In the genomic region with DNA sequence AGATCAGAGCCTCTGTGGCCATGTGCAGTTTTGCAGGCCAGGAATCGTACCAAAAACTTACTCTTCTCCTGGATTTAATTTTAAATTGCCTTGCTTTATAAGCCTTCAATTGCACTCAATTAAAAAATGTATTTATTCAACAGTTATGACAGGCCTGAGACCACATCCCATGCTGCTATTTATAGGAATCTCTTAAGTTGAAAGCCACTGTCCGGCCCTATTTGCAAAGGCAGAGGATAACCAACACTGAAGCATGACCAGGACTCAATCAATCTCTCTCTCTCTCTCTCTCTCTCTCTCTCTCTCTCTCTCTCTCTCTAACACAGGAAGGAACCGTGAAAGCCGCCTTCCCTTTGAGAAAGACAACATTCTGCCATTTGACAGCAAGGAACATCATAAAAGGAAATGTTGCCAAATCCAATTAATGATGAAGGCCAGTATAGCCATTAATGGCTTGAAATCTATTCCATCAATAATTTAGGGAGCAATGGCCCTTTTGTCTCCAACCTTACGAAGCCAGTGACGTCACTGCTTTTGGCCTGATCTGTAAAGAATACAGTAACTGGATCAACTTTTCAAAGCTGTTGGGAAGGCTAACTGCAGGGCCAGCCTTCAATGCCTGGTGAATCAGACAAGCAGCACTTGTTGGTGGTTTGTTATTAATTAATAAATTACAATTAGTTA, we compare ENCODE assay signal across 16 mouse cellular contexts. TPM values are rescaled to one million over a fixed set of nuclear protein-coding genes. Genes with fewer than 3 reads are reported as not detected.
A peak's percentile ranks its signal among the peaks of the same experiment; 100 is the strongest.
DNase-seq lines count a peak whose midpoint lies in the region; ATAC-seq lines count a peak whose summit lies in the region.
"Had no signal": no experiment of that assay in that cellular context is flagged by ENCODE, and none has a peak within 500 bp of the region (broad histone marks: within the 10 kb centered on the region; RNA-seq: fewer than 3 reads in every experiment).

No protein-coding gene starts in this region.

- ATAC-seq in hindbrain, embryonic 12.5 days (ENCODE audit: low FRiP score) = 0 out of 2 replicates have a peak, but pooled peaks have one; percentile 41
- 0 out of 2 replicates have a peak, but pooled peaks have one; percentile 55 for ATAC-seq in midbrain, embryonic 12.5 days (ENCODE audit: low FRiP score, low read depth)
- ATAC-seq in forebrain, embryonic 16.5 days = peak; percentile 79
- ATAC-seq: intestine, postnatal 0 days had no signal

- no peaks in the 10 kb centered on the region for H3K27me3 ChIP-seq in hindbrain, embryonic 12.5 days
- H3K27me3 ChIP-seq in hindbrain, embryonic 10.5 days (ENCODE audit: insufficient read depth, poor library complexity, severe bottlenecking) = no peaks in the 10 kb centered on the region
- H3K27me3 ChIP-seq in midbrain, embryonic 12.5 days = no peaks in the 10 kb centered on the region
- no peaks in the 10 kb centered on the region for H3K27me3 ChIP-seq in midbrain, embryonic 10.5 days (ENCODE audit: low read depth, poor library complexity, severe bottlenecking)
- no peaks in the 10 kb centered on the region for H3K27me3 ChIP-seq in forebrain, embryonic 16.5 days (replicated peaks; ENCODE audit: control insufficient read depth, insufficient read depth, low read length)
- H3K27me3 ChIP-seq: liver, embryonic 13.5 days; megakaryocyte, embryonic 14.5 days had no signal

- H3K9me3 ChIP-seq in hindbrain, embryonic 12.5 days (replicated peaks) = no peaks in the 10 kb centered on the region
- no peaks in the 10 kb centered on the region for H3K9me3 ChIP-seq in hindbrain, embryonic 10.5 days
- H3K9me3 ChIP-seq in midbrain, embryonic 12.5 days = no peaks in the 10 kb centered on the region
- no peaks in the 10 kb centered on the region for H3K9me3 ChIP-seq in midbrain, embryonic 10.5 days (replicated peaks)
- H3K9me3 ChIP-seq in forebrain, embryonic 16.5 days (ENCODE audit: control insufficient read depth, low read length) = no peaks in the 10 kb centered on the region
- H3K9me3 ChIP-seq: G1E; liver, embryonic 13.5 days; megakaryocyte, embryonic 14.5 days had no signal

- peak overlapping the region; percentile 40 for H3K27ac ChIP-seq in hindbrain, embryonic 12.5 days
- no peak overlapping the region for H3K27ac ChIP-seq in hindbrain, embryonic 10.5 days
- H3K27ac ChIP-seq in midbrain, embryonic 12.5 days (replicated peaks) = 0 out of 2 replicates have a peak overlapping the region, but pooled peaks have one; percentile 1
- no peak overlapping the region for H3K27ac ChIP-seq in midbrain, embryonic 10.5 days (replicated peaks)
- no peak overlapping the region for H3K27ac ChIP-seq in forebrain, embryonic 16.5 days (ENCODE audit: low read length)
- H3K27ac ChIP-seq: liver, embryonic 13.5 days had no signal

- no peak for DNase-seq in hindbrain, embryonic 10.5 days (ENCODE audit: low spot score)
- no peak for DNase-seq in midbrain, embryonic 10.5 days (ENCODE audit: low spot score)
- peak; percentile 16 for DNase-seq in retina, embryonic 14.5 days (ENCODE audit: low spot score)
- DNase-seq in embryo, embryonic 10.5 days (ENCODE audit: low spot score) = no peak
- DNase-seq: adrenal gland, postnatal 14 days; cerebellum, adult 9-11 months; gastrocnemius, postnatal 10 days; kidney, postnatal 25 days; liver, embryonic 13.5 days had no signal

- H3K36me3 ChIP-seq in hindbrain, embryonic 12.5 days = peaks cover 21% of the 10 kb centered on the region
- H3K36me3 ChIP-seq in hindbrain, embryonic 10.5 days = peaks cover 72% of the 10 kb centered on the region
- H3K36me3 ChIP-seq in midbrain, embryonic 12.5 days = peaks cover 24% of the 10 kb centered on the region
- H3K36me3 ChIP-seq in midbrain, embryonic 10.5 days = peaks cover 74% of the 10 kb centered on the region
- no peaks in the 10 kb centered on the region for H3K36me3 ChIP-seq in forebrain, embryonic 16.5 days (ENCODE audit: control insufficient read depth, insufficient read depth)

- no peak overlapping the region for H3K4me2 ChIP-seq in hindbrain, embryonic 12.5 days (replicated peaks)
- H3K4me2 ChIP-seq in midbrain, embryonic 12.5 days (replicated peaks) = no peak overlapping the region
- no peak overlapping the region for H3K4me2 ChIP-seq in forebrain, embryonic 16.5 days (ENCODE audit: low read length)
- H3K4me2 ChIP-seq: liver, embryonic 13.5 days had no signal

- no peak overlapping the region for H3K4me3 ChIP-seq in hindbrain, embryonic 12.5 days
- H3K4me3 ChIP-seq in hindbrain, embryonic 10.5 days = no peak overlapping the region
- no peak overlapping the region for H3K4me3 ChIP-seq in midbrain, embryonic 12.5 days
- no peak overlapping the region for H3K4me3 ChIP-seq in midbrain, embryonic 10.5 days
- no peak overlapping the region for H3K4me3 ChIP-seq in forebrain, embryonic 16.5 days (replicated peaks; ENCODE audit: low read length)
- H3K4me3 ChIP-seq: erythroblast, embryonic 14.5 days; liver, embryonic 13.5 days; megakaryocyte, embryonic 14.5 days had no signal

- H3K4me1 ChIP-seq in hindbrain, embryonic 12.5 days = peaks cover 28% of the 10 kb centered on the region
- 0 out of 2 replicates have a peak, but pooled peaks cover 4% of the 10 kb centered on the region for H3K4me1 ChIP-seq in hindbrain, embryonic 10.5 days (replicated peaks)
- H3K4me1 ChIP-seq in midbrain, embryonic 12.5 days = peaks cover 21% of the 10 kb centered on the region
- peaks cover 6% of the 10 kb centered on the region; the same call in 1 of the 2 replicates for H3K4me1 ChIP-seq in midbrain, embryonic 10.5 days
- H3K4me1 ChIP-seq in forebrain, embryonic 16.5 days (replicated peaks; ENCODE audit: control insufficient read depth, insufficient read depth, low read length) = peaks cover 30% of the 10 kb centered on the region

- 75% methylated on average over 6 of the region's 6 CpGs for WGBS in hindbrain, embryonic 12.5 days
- WGBS in hindbrain, embryonic 10.5 days = 86% methylated on average over 6 of the region's 6 CpGs
- WGBS in midbrain, embryonic 12.5 days = 84% methylated on average over 6 of the region's 6 CpGs
- WGBS in midbrain, embryonic 10.5 days = 89% methylated on average over 6 of the region's 6 CpGs
- WGBS in forebrain, embryonic 16.5 days = 22% methylated on average over 6 of the region's 6 CpGs

- H3K9ac ChIP-seq in hindbrain, embryonic 12.5 days = no peak overlapping the region
- no peak overlapping the region for H3K9ac ChIP-seq in midbrain, embryonic 12.5 days (replicated peaks)
- no peak overlapping the region for H3K9ac ChIP-seq in forebrain, embryonic 16.5 days (replicated peaks; ENCODE audit: low read depth, low read length)
- H3K9ac ChIP-seq: liver, embryonic 13.5 days had no signal

RNA-seq across cellular contexts. Expression of a gene that starts 26.2 kb away (rescaled TPM):
- 0.85 and 1.1 TPM in 2 replicates for polyA plus RNA-seq in hindbrain, embryonic 12.5 days (2016; fragmentation: Nextera tagmentation; extraction: Ambion mirVana)
- polyA plus RNA-seq in hindbrain, embryonic 10.5 days (2016; fragmentation: Nextera tagmentation; extraction: Ambion mirVana) = 0.33 and 0.40 TPM in 2 replicates
- polyA plus RNA-seq in midbrain, embryonic 12.5 days (2016; fragmentation: Nextera tagmentation; extraction: Ambion mirVana) = 0.85 and 1.8 TPM in 2 replicates
- polyA plus RNA-seq in midbrain, embryonic 10.5 days (2016; fragmentation: Nextera tagmentation; extraction: Ambion mirVana) = 0.12 and 0.68 TPM in 2 replicates
- polyA plus RNA-seq in forebrain, embryonic 16.5 days (2015; fragmentation: Nextera tagmentation; extraction: Ambion mirVana) = 0.51 and 0.60 TPM in 2 replicates
- polyA plus RNA-seq: G1E had no signal

RNA-seq across cellular contexts. Expression of a gene that starts 39.2 kb away (rescaled TPM):
- 78.8 and 86.2 TPM in 2 replicates for polyA plus RNA-seq in hindbrain, embryonic 12.5 days (2016; fragmentation: Nextera tagmentation; extraction: Ambion mirVana)
- polyA plus RNA-seq in hindbrain, embryonic 10.5 days (2016; fragmentation: Nextera tagmentation; extraction: Ambion mirVana) = 26.7 and 32.2 TPM in 2 replicates
- 68.8 and 71.1 TPM in 2 replicates for polyA plus RNA-seq in midbrain, embryonic 12.5 days (2016; fragmentation: Nextera tagmentation; extraction: Ambion mirVana)
- 11.9 and 17.2 TPM in 2 replicates for polyA plus RNA-seq in midbrain, embryonic 10.5 days (2016; fragmentation: Nextera tagmentation; extraction: Ambion mirVana)
- polyA plus RNA-seq in forebrain, embryonic 16.5 days (2015; fragmentation: Nextera tagmentation; extraction: Ambion mirVana) = 26.2 and 36.1 TPM in 2 replicates

Comparison
In these comparisons a context has a peak if more than half of its experiments do, and no peak if none do; other contexts are left out.
1. H3K27ac ChIP-seq: peak in hindbrain, embryonic 12.5 days (single experiment) and midbrain, embryonic 12.5 days (single experiment); none in hindbrain, embryonic 10.5 days (single experiment), midbrain, embryonic 10.5 days (single experiment) and forebrain, embryonic 16.5 days (single experiment).
2. Peak in every context shown above with its lines, with median percentiles within 50 percentile points of each other: ATAC-seq.